Mouse (Mus musculus) megakaryocyte, adult 5-6 weeks (primary cell): ENCODE measurements around the gene Rpl26. TPM values are rescaled to one million over a fixed set of nuclear protein-coding genes. Genes with fewer than 3 reads are reported as not detected.
"Not testable (repeated sequence)": the region's sequence is repeated elsewhere in the genome, so short reads cannot be mapped to it uniquely, and the experiment has no call there.

Source experiments
- ATAC-seq: 2 replicates; pipeline ENCODE4 v1.8.0; 2016; ENCODE audit warnings: mild to moderate bottlenecking, inconsistent platforms; ENCODE audit not compliant: poor library complexity, severe bottlenecking
- total RNA-seq, 2 experiments: library from RNA; stranded (forward) in 1 of 2; stranded (reverse) in 1 of 2; fragments of 153-499, 151-499 nt in 1 of 2; fragments of 221-1000, 200-1000 nt in 1 of 2; gene quantifications; 2 replicates each; pipeline versions ENCODE4 v1.2.3 to v1.2.4; 2015 to 2017

Gene Rpl26
- total RNA-seq, 2 experiments from 2014 or later: 2,468 to 4,069 TPM

DNA sequence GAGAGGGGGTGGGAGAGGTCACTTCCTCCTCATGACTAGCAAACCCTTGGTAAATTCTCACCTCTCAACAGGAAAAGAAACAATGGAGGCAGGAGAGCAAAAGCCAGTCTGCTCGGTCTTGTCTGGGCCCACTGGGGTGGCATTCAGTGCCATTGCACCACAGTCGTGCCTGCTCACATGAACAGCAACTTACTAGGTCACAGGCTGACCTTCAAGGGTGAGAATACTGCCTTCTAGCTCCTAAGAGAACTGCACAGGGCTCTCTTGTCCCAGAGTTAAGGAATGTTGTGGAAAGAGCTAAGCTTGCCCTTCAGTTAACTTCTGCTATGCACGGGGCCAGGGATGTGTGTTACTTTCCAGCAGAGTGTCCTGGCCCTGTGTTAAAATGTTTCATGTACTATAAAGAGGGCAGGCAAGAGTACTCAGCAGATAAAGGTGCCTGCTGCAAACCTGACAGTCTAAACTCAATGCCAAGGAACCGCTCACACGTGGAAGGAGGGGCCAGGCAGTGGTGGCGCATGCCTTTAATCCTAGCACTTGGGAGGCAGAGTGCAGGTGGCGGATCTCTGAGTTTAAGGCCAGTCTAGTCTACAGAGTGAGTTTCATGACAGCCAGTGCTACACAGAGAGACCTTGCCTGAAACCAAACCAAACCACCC lies 7.6 kb downstream of the Rpl26 start:
- no peak for ATAC-seq

DNA sequence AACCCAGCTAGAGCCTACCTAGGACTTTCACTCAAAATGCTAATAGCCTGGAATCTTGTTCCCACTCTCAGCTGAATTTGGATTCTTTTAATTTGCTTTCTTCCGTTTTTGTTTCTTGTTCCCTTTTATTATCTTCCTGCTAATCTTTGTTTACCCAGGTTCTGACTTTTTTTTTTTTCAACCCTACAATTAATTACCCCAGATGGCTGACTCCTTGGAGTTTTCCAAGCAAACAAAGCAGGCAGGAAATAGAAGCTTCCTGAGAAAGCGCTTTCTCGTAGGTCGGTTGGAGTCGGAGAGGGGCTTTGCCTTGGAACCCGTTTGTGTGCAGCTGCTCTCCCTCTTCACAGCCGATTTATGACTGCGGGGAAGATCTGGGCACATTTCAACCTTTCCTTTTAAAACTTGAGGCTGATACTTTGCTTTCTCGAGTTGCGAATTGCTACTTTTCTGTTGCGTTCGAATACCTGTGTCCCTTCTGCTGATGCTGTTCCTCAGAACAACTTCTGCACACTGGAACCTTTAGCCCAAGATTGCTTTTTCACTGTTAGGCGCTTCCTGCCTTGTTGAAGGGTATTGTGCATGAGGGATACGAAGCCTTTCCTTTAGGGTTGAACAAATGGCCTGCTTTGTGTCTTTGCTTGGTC lies 10.3 kb downstream of the Rpl26 start:
- ATAC-seq: no peak

DNA sequence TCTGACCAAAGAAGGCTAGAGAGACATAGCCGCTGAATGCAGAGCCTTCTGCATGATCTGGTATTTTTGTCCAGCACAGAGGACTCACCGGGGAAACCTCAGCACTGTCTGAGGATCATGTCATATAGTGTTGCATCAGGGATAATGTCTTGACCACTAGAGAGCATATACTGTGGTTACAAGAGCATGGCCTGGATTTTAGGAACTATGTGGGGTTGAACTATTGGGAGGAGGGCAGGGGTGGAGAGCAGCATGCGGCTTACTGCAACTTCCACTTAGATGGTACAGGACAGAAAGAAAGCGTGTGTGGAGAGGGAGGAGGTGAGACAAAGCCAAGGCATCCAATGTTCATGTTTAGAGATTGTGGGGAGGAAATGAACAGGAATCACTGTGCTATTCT lies 13.2 kb downstream of the Rpl26 start:
- ATAC-seq: no peak

DNA sequence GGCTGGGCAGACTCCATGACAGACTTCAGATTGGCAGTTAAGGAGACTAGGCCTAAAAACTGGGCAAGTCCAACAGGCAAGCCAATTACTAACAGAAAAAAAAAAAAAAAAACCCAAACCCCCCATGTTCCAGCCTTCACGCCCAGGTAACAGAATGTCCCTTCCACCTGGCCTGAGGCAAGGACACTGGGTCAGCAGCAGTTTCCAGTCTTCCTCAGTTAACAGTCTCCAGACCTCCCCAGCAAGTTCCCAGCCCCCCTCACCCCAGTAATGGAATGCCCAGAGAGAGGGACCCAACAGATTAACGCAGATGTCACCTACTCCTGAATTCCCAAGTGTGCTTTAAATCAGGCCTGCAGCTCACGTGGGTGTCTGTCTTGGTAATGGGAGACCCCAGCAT lies 21.8 kb downstream of the Rpl26 start:
- no peak for ATAC-seq

DNA sequence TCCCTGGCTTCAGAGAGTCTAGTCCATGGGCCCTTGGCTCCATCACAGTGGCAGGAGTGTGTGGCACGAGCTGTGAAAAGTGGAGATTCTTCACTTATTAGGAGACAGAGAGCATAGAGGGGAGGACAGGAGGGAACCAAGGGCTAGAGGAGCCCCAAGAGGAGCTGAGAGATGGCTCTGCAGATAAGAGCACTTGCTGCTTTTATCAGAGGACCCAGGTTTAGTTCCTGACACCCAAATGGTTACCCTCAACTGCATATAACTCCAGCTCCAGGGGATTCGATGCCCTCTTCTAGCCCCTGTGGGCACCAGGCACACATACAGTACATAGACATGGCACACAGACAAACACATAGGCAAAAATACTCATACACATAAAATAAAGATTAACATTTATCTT lies 23.4 kb downstream of the Rpl26 start:
- ATAC-seq: no peak

DNA sequence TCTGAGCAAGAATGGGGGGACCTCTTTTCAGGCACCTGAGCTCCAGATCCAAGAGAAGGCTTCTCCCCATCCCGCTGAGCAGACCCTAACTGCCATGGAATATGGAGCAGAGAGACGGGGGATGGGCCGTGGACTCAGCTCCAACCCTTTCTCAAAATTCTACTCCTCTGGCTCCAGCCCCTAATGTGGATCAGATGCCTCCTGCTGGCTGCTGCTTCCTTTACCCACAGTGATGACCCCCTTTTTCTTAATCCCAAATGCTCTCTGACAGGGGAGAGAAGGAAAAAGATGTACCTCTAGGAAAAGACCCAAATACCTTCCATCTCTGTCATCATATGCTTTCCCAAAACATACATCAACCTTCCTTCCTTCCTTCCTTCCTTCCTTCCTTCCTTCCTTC lies 25.6 kb downstream of the Rpl26 start, which contains the start of gene Odf4:
Gene Odf4 (minus strand): TSS at position 101 of the 400 bp plus-strand sequence.
- no peak for ATAC-seq

DNA sequence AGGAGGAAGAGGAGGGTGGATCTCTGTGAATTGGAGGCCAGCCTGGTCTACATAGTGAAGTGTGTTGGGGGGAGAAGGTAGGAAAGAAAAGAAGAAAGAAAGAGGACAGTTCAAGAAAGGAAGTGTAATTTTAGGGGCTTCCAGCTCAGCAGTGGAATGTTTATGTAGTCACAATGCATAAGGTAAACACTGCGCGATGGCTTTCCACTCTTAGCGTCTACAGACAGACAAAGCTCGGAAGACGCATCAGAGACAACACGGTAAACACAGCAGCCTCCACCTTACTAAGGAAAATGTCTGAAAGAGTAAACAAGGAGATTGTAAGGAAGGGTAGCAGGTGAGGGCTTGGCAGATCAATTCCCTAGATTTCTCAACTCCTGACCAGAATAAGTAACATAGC lies 28.6 kb downstream of the Rpl26 start:
- no peak for ATAC-seq

DNA sequence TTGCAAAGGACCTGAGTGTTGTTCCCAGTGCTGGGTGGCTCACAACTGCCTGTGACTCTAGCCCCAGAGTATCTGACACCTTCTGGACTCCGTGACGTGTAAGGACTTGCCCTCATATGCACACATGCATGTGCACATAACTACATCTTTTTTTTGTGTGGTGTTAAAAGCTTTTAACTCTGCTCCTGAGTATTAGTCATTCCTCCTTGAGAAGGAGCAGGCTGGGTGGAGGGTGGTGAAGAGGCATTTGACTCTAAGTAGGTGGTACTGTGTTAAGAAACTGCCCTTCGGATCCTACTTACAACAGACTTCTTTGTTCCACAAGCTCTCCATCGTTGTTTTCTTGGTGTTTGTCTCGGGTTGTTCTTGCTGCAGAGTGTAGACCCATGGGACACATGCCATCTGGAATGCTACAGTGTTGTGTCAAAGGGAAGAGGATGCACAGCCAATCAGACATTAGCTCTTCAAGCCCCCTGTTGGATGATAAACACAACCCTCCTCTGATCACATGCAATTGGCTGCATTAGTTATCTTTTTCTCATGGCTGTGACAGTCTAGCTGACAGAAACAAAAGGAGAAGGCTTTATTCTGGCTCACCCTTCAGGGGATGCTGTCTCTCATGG lies 32.6 kb downstream of the Rpl26 start:
- no peak for ATAC-seq

DNA sequence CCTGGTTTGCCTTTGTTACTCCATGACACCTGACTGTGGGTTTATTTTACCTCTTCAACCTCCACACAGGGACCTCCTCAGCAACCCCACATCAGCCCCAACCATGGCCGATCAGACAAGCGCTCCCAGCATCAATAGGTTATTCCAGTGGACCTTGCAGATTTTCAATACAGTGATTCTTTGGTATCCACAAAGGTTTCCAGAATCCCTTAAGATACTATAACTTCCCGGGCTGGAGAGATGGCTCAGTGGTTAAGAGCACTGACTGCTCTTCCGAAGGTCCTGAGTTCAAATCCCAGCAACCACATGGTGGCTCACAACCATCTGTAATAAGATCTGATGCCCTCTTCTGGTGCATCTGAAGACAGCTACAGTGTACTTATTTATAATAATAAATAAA lies 35.6 kb downstream of the Rpl26 start:
- ATAC-seq: not testable (repeated sequence)

DNA sequence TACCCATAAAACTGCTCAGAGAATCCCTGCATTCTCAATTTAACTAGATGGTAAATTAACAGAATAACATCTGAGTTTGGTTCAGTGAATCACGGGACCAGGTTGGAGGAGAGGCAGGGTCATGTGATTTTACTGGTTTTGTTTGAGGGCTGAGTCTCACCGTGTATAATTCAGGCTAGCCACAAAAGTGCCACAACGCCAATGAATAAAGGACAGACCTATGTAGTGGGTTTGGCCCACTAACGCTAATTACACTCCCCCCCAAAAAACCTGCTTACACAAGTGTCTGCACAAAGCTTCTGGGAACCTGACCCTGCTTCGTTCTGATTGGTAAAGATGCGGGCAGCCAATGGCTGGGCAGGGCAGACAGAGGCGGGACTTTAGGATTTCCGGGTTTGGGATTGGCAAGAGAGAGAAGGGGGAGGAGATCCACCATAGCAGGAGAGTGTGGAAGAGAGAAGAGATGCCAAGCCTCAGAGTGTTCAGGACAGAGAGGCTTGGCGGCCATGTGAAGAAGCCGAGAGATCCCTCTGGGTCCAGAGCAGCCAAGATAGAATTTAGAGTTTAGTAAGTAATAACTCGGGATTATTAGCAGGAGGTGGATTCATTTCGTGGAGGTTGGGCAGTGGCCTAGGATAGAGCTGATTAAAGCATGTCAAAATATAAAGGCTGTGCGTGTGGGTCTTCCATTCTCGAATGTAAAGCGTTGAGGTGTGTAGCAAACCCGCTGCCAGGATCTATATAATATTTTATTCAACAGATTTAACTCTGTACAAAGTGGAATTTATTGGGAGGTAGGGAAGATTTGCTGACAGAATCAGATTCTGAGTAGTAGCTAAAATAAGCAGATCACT lies 38.3 kb downstream of the Rpl26 start:
- ATAC-seq: peak; percentile 99

DNA sequence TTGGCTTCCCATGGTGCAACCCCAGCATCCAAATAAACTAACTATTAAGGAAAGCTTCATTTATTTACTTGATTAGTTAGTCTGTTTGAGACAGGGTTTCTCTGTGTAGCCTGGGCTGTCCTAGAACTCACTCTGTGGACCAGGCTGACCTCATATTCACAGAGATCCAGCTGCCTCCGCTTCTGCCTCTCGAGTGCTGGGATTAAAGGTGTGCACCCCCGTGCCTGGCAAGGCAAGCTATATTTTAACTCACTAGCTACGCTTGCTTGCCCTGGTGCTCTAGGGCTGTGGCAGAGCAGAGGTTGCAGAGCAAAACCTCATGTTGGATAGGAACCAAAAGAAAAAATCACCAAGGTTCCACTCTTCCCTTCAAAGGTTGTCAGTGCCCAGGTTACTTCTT lies 39.1 kb downstream of the Rpl26 start:
- ATAC-seq: no peak

DNA sequence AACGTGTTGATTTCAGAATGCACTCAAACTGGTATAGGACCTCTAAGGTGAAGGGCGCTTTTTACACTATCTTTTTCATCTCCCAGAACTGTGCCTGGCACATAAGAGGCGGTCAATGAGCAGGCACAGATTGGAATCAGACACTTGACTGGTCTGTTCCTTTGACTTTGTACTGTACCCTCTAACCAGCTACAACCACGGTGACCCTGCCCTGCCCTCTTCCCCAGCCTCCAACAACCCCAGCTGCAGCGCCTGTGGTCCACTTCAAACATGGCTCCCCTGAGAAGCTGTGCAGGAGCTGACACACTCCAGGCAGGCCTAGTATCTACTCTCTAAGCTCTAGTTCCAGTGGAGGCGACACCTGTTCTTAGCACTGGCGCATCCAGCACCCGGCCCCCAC lies 41.3 kb downstream of the Rpl26 start:
- no peak for ATAC-seq

DNA sequence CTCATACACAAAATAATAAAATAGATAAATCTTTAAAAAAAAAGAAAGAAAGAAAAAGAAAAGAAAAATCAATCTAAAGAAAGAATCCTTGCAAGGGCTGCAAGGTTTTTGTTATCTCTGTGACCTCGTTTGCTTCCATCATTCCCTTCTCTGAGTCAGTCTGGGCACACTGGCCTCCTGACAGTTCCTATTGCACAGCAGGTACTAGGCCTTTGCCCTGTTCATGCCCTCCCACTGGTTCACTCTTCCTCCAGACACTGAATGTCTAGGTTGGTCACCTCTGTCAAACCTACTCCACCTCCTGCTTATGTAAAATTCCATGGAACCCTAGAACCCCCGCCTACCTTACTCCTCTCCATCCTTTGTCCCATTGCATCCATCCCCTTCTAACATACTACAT lies 43.9 kb downstream of the Rpl26 start:
- no peak for ATAC-seq

DNA sequence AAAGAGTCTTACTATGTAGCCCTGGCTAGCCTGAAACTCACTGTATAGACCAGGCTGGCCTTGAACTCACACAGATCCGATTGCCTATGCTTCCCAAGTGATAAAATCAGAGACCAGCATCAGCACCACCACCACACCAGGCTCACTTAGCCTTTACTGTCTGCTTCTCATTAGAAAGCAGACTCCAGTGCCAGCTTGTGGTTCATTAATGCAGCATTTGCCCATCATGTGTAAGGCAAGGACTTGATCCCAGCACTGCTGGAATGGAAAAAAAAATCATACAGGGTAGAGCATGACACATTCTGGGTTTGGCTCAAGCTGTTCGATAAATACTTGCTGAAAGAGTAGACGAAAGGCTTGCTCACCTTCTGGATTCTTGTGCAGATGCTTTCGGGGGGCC lies 44.6 kb downstream of the Rpl26 start:
- ATAC-seq: no peak

DNA sequence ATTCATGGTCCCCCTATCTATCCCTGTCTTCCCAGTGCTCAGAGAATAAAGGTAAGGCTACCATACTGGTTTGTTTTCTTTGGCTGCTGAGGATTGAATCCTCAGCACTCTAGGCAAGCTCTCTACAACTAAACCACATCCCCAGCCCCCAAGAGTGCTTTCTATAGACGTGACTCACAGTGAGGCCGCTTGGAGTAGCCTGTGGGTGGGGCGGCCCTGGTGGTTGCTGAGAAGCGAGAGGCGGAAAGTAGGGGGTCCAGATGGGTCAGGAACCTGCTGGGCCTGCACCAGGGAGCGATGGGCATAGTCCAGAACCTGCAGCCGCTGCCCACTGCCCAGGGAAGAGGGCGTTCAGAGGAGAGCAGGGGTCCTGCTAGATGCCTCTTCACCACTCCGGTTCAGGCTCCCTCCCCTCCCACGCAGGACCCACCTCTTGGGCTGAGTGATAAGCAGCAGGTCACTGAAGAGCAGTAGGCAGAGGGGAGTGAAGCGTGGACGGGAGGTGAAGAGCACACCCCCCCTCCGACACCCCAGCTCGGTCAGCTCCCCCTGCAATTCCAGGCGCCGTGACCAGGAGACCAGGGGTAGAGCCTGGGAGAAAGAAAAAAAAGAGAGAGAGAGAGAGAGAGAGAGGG lies 45.5 kb downstream of the Rpl26 start:
- no peak for ATAC-seq

DNA sequence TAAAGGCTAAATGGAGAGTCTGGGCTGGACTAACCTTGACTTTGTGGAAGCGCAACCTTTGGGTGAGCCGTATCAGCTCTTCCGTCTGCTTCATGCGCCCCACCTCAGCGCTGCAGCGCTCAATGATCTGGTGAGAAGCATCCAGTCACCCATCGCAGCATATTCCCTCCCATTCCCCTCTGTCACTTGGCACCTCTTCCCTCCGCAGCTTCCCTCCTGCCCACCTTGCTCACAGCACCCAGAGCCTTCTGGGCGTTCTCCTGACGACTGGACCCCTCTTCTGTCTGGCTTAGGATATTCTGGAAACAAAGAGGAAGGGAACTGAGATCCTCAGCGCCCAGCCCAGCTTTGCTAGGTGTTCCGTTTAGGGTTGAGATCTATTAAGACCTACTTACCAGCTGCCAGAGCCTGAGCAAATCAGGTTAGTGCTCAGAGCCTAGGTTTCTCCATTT lies 46.2 kb downstream of the Rpl26 start:
- no peak for ATAC-seq

DNA sequence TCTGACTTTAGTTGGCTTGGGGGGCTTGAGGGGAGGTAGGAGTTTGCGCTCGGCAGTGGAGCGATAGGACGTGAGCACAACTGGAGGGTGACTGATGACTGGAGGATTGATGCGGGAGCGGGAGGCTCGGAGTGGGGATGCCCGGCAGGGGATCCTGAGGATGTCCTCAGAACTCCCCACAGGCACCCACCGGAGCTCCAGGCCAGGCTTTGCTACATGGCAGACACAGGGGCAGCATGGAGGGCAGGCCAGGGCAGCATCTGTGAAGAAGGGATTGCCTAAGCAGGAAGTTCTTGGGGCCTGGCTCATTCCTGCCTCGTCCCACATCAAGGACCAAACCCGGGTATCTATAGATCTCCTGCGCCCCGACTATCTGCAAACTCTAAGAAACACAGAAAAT lies 52.5 kb downstream of the Rpl26 start:
- no peak for ATAC-seq

DNA sequence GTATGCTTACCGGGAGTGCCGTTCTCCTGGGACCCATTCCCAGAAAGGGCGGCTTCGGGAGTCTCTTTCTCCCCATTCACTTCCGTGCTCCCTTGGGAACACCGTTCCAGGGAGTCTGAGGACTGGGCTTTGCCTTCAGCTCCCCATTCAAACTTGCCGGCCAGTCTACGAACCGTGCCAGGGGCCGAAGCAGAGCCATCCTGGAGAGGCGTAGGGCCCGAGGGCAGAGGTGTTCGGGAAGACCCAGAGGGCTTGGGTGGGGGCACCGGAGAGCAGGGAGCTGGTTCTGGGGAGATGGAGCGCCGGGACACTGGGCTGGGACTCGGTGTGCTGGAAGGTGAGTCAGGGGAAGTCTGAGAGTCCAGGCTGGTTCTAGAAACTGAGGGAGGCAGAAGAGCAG lies 53.0 kb downstream of the Rpl26 start:
- ATAC-seq: no peak

DNA sequence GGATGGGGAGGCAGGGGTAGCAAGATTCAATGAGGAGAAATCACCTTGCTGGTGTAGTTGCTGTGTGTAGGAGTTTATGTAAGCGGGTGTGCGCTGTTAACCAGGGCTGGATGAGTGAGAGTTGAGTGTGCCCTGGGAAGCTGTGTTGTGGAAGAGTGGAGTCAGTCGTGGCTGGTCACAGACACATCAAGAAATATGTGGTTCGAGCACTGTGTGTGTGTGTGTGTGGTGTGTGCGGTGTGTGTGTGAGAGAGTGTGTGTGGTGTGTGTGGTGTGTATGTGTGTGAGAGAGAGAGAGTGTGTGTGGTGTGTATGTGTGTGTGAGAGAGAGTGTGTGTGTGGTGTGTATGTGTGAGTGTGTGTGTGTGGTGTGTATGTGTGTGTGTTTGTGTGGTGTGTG lies 54.1 kb downstream of the Rpl26 start:
- ATAC-seq: no peak

DNA sequence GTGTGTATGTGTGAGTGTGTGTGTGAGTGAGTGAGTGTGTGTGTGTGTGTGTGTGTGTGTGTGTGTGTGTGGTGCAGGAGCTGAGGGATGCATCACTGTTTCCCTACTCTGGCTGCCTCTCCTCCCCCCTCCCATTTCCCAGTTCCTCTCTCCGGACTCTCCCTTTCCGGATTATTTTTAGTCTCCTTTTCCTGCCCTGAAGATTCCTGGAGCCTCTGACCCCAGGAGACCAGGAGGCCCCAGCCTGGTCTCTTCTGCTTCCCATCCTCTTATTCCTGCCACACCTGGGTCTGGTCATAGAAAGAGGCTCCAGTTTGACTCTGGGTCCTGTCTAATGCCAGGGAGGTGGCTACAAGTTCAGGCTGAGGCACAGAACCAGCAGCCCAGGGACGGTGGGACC lies 54.7 kb downstream of the Rpl26 start:
- no peak for ATAC-seq
